Mouse (Mus musculus): ENCODE results near the gene Ckap2l.

Ckap2l gene

GRCm38 (mm10) chr2:129261151-129261794 lies 35.7 kb downstream of the Ckap2l start:
- DNase-seq = no peak

GRCm38 (mm10) chr2:129260646-129261045 lies 36.4 kb downstream of the Ckap2l start:
- no peak for DNase-seq

GRCm38 (mm10) chr2:129258475-129259211 lies 38.4 kb downstream of the Ckap2l start:
- DNase-seq = peak; percentile 49

- no peak for DNase-seq
Observed at GRCm38 (mm10) chr2:129258056-129258455, 39.0 kb downstream of the Ckap2l start.

- no peak for DNase-seq
Observed at GRCm38 (mm10) chr2:129256006-129256405, 41.0 kb downstream of the Ckap2l start.

GRCm38 (mm10) chr2:129254076-129254475 lies 42.9 kb downstream of the Ckap2l start:
- no peak for DNase-seq

GRCm38 (mm10) chr2:129253631-129253970 lies 43.4 kb downstream of the Ckap2l start:
- no peak for DNase-seq

- DNase-seq = no peak
Observed at GRCm38 (mm10) chr2:129252836-129253630, 44.0 kb downstream of the Ckap2l start.

- no peak for DNase-seq
Observed at GRCm38 (mm10) chr2:129249321-129249720, 47.7 kb downstream of the Ckap2l start.

- DNase-seq = no peak
Observed at GRCm38 (mm10) chr2:129247707-129248121, 49.3 kb downstream of the Ckap2l start.

- no peak for DNase-seq
Observed at GRCm38 (mm10) chr2:129246924-129247323, 50.1 kb downstream of the Ckap2l start.

- DNase-seq = no peak
Observed at GRCm38 (mm10) chr2:129246436-129246835, 50.6 kb downstream of the Ckap2l start.

GRCm38 (mm10) chr2:129245618-129246017 lies 51.4 kb downstream of the Ckap2l start:
- no peak for DNase-seq

- no peak for DNase-seq
Observed at GRCm38 (mm10) chr2:129244446-129245120, 52.4 kb downstream of the Ckap2l start.

GRCm38 (mm10) chr2:129243786-129244185 lies 53.2 kb downstream of the Ckap2l start:
- peak; percentile 51 for DNase-seq

- DNase-seq = no peak
Observed at GRCm38 (mm10) chr2:129243005-129243404, 54.0 kb downstream of the Ckap2l start.

- DNase-seq = no peak
Observed at GRCm38 (mm10) chr2:129241845-129242833, 54.9 kb downstream of the Ckap2l start.

GRCm38 (mm10) chr2:129240726-129241432 lies 56.1 kb downstream of the Ckap2l start:
- peak; percentile 74 for DNase-seq

GRCm38 (mm10) chr2:129236526-129236925 lies 60.5 kb downstream of the Ckap2l start:
- DNase-seq = no peak

GRCm38 (mm10) chr2:129234731-129235130 lies 62.3 kb downstream of the Ckap2l start:
- no peak for DNase-seq

- DNase-seq = no peak
Observed at GRCm38 (mm10) chr2:129233803-129234477, 63.1 kb downstream of the Ckap2l start.

Data from layer of hippocampus, adult 9-11 months (tissue).